Mouse (Mus musculus) megakaryocyte, embryonic 14.5 days (primary cell): ENCODE measurements around the gene Zfp710.

Experiments
- FLI1 ChIP-seq: IDR thresholded peaks from 2 replicates; pipeline ENCODE4 v1.6.1; 2012; ENCODE audit warnings: low read length, inconsistent platforms, mixed read lengths
- GATA1 ChIP-seq: IDR thresholded peaks from 3 replicates; pipeline ENCODE4 v1.6.1; 2012; ENCODE audit warnings: mixed read lengths, low read length, inconsistent platforms, borderline replicate concordance

DNA sequence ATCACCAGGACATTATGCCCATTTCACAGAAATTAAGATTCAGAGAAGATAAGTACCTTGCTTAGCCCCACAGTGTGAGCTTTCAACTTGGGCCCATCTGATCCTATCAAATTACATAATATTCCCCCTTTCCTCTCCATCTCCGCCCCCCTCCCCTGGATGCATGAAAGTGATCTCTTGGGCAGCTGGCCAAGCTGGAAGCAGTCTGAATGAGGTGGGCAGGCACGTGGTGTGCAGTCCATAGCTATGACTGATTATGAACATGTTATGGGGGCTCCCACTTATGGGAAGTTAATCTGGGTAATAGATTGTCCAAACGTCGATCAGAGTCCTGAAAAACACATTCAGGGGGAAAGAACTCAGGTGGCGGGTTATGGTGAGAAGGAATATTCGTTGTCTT is 27.2 kb downstream of the Zfp710 start:
- TF ChIP-seq GATA1 = no peak
- TF ChIP-seq FLI1 = no peak
